Mouse (Mus musculus) olfactory bulb, adult 2 months (tissue): ENCODE data around the gene Gimap8. TPM values are rescaled to one million over a fixed set of nuclear protein-coding genes. Genes with fewer than 3 reads are reported as not detected.

ENCODE experiments used
- H3K27ac ChIP-seq: fragments of 200-500 bp; 2 replicates; pipeline ENCODE4 v1.5.1; 2012; ENCODE audit warnings: low read depth, low read length; ENCODE audit not compliant: insufficient read depth
- H3K4me1 ChIP-seq: fragments of 200-500 bp; 2 replicates; pipeline ENCODE4 v1.6.1; 2012; ENCODE audit warnings: low read length; ENCODE audit not compliant: control insufficient read depth, insufficient read depth
- H3K4me3 ChIP-seq: fragments of 200-500 bp; 2 replicates; pipeline ENCODE4 v1.5.1; 2012; ENCODE audit warnings: mild to moderate bottlenecking, low read depth, low read length, moderate library complexity; ENCODE audit not compliant: insufficient read depth
- CTCF ChIP-seq: fragments of 200-500 bp; IDR thresholded peaks from 2 replicates; pipeline ENCODE4 v1.5.1; 2012; ENCODE audit warnings: low read depth, mild to moderate bottlenecking, low read length, moderate library complexity; ENCODE audit not compliant: insufficient read depth
- POLR2A ChIP-seq: fragments of 200-500 bp; IDR thresholded peaks from 2 replicates; pipeline ENCODE4 v1.6.1; 2012; ENCODE audit warnings: mild to moderate bottlenecking, low read depth, low read length, moderate library complexity; ENCODE audit not compliant: insufficient read depth
- WGBS: fragments of 180-500 bp; shearing (Covaris S2); methylation state at CpG from one replicate; pipeline ENCODE4 v1.1.7; 2018; 5-methylcytosine and 5-hydroxymethylcytosine counted together
- polyA plus RNA-seq: library from polyadenylated mRNA; stranded (reverse); fragments of >200 nt; gene quantifications from 2 replicates; pipeline ENCODE4 v1.2.4, GENCODE M21; 2012; ENCODE audit warnings: low replicate concordance; ENCODE audit not compliant: missing spikeins, insufficient read depth, insufficient read length

Gene Gimap8
- polyA plus RNA-seq, 1 experiment: not detected

- Histone ChIP-seq H3K27ac (no peak within 1 kb of the TSS), H3K4me1 (no peaks in the 10 kb centered on the region), H3K4me3 (no peak within 1 kb of the TSS)
- TF ChIP-seq POLR2A (no peak), CTCF (no peak)
- 74% methylated on average over 5 of the region's 5 CpGs for WGBS
These were observed 37.3 kb downstream of the Gimap8 start, which contains the start of gene Gimap4 for GRCm38 (mm10) chr6:48684319-48684718. Gimap4 (plus strand) TSS chr6:48684549.

- Histone ChIP-seq H3K4me1 (no peaks in the 10 kb centered on the region), H3K4me3 (no peak overlapping the region), H3K27ac (no peak overlapping the region)
- 60% methylated on average over 4 of the region's 4 CpGs for WGBS
- TF ChIP-seq POLR2A (no peak), CTCF (no peak)
These were observed 37.8 kb downstream of the Gimap8 start for GRCm38 (mm10) chr6:48684806-48685205.

GRCm38 (mm10) chr6:48685251-48685650, 38.2 kb downstream of the Gimap8 start:
- no peaks in the 10 kb centered on the region for H3K4me1 ChIP-seq
- H3K27ac ChIP-seq: no peak overlapping the region
- WGBS: 79% methylated on average over 2 of the region's 2 CpGs
- no peak for TF ChIP-seq CTCF
- no peak for TF ChIP-seq POLR2A
- H3K4me3 ChIP-seq: no peak overlapping the region

GRCm38 (mm10) chr6:48685694-48686665, 38.9 kb downstream of the Gimap8 start:
- TF ChIP-seq POLR2A (no peak), CTCF (no peak)
- WGBS: 83% methylated on average over 7 of the region's 7 CpGs

GRCm38 (mm10) chr6:48687077-48687476, 40.0 kb downstream of the Gimap8 start:
- Histone ChIP-seq H3K4me3 (no peak overlapping the region), H3K27ac (no peak overlapping the region), H3K4me1 (no peaks in the 10 kb centered on the region)
- 84% methylated on average over 2 of the region's 2 CpGs for WGBS
- TF ChIP-seq CTCF (no peak), POLR2A (no peak)

More at GRCm38 (mm10) chr6:48685694-48686665, 38.9 kb downstream of the Gimap8 start:
- Histone ChIP-seq H3K27ac (no peak overlapping the region), H3K4me3 (no peak overlapping the region), H3K4me1 (no peaks in the 10 kb centered on the region)

- H3K4me3 ChIP-seq: no peak overlapping the region
- H3K4me1 ChIP-seq: no peaks in the 10 kb centered on the region
- no peak overlapping the region for H3K27ac ChIP-seq
- WGBS: 91% methylated on average over 2 of the region's 2 CpGs
- TF ChIP-seq POLR2A (no peak), CTCF (no peak)
These were observed 42.3 kb downstream of the Gimap8 start for GRCm38 (mm10) chr6:48689320-48689719.

- Histone ChIP-seq H3K4me1 (no peaks in the 10 kb centered on the region), H3K27ac (no peak overlapping the region), H3K4me3 (no peak overlapping the region)
- TF ChIP-seq POLR2A (no peak), CTCF (no peak)
- 84% methylated on average over 6 of the region's 6 CpGs for WGBS
These were observed 45.9 kb downstream of the Gimap8 start for GRCm38 (mm10) chr6:48692962-48693361.

GRCm38 (mm10) chr6:48696830-48697554, 50.0 kb downstream of the Gimap8 start:
- TF ChIP-seq CTCF (no peak), POLR2A (no peak)
- Histone ChIP-seq H3K27ac (no peak overlapping the region), H3K4me3 (no peak overlapping the region), H3K4me1 (no peaks in the 10 kb centered on the region)
- WGBS: 75% methylated on average over 4 of the region's 4 CpGs

GRCm38 (mm10) chr6:48697555-48697930, 50.5 kb downstream of the Gimap8 start:
- Histone ChIP-seq H3K4me1 (no peaks in the 10 kb centered on the region), H3K27ac (no peak overlapping the region), H3K4me3 (no peak overlapping the region)
- TF ChIP-seq CTCF: no peak
- no peak for TF ChIP-seq POLR2A
- 27% methylated on average over 1 of the region's 1 CpGs for WGBS
